Mouse (Mus musculus) macrophage (primary cell): ENCODE results near the gene Tfrc. TPM values are rescaled to one million over a fixed set of nuclear protein-coding genes. Genes with fewer than 3 reads are reported as not detected.

Experiments used
- H3K27ac ChIP-seq: fragments of 350-480 bp; formaldehyde crosslinking; 2 replicates; pipeline ENCODE4 v1.9.0; 2021
- H3K36me3 ChIP-seq: fragments of 350-480 bp; formaldehyde crosslinking; 2 replicates; pipeline ENCODE4 v1.9.0; 2021; ENCODE audit errors: inconsistent target
- H3K4me3 ChIP-seq: fragments of 350-480 bp; formaldehyde crosslinking; 2 replicates; pipeline ENCODE4 v1.9.0; 2021; ENCODE audit errors: inconsistent target
- H3K79me2 ChIP-seq: fragments of 350-480 bp; formaldehyde crosslinking; 2 replicates; pipeline ENCODE4 v1.9.0; 2021; ENCODE audit errors: inconsistent target
- WGBS: methylation state at CpG from one replicate; pipeline ENCODE4 v1.1.7; 2026; ENCODE audit warnings: inconsistent platforms; ENCODE audit not compliant: missing documents; 5-methylcytosine and 5-hydroxymethylcytosine counted together
- polyA plus RNA-seq: library from polyadenylated mRNA; stranded (reverse); fragments of 250-400 nt; gene quantifications from 3 replicates; pipeline ENCODE4 v1.2.4, GENCODE M21; 2018; ENCODE audit warnings: inconsistent platforms
- total RNA-seq, 78 experiments: library from RNA; depleted of rRNA; stranded (reverse); fragments of 250-400 nt; gene quantifications; 1 replicate in 9 of 78; 2 replicates in 24 of 78; 3 replicates in 43 of 78; 4 replicates in 2 of 78; pipeline ENCODE4 v1.2.4; 2018; ENCODE audit warnings: inconsistent platforms in 56 of 78

Gene Tfrc
- total RNA-seq (2018; cell fraction: chromatin; rRNA removed): 100 to 1,000 TPM in 19 of 26 experiments, 10 to 100 TPM in 7; 17.1 to 870 (median 238) TPM
- 1,000 to 10,000 TPM in 3 of 26 experiments, 100 to 1,000 TPM in 23; 115 to 1,267 (median 399) TPM for total RNA-seq (2018; cell fraction: cytosol; rRNA removed)
- total RNA-seq (2018; cell fraction: nucleus; rRNA removed): 1,000 to 10,000 TPM in 1 of 26 experiments, 100 to 1,000 TPM in 24, 10 to 100 TPM in 1; 68.9 to 1,011 (median 406) TPM
- polyA plus RNA-seq: 327 to 500 TPM (median 495 TPM) in 3 replicates

DNA sequence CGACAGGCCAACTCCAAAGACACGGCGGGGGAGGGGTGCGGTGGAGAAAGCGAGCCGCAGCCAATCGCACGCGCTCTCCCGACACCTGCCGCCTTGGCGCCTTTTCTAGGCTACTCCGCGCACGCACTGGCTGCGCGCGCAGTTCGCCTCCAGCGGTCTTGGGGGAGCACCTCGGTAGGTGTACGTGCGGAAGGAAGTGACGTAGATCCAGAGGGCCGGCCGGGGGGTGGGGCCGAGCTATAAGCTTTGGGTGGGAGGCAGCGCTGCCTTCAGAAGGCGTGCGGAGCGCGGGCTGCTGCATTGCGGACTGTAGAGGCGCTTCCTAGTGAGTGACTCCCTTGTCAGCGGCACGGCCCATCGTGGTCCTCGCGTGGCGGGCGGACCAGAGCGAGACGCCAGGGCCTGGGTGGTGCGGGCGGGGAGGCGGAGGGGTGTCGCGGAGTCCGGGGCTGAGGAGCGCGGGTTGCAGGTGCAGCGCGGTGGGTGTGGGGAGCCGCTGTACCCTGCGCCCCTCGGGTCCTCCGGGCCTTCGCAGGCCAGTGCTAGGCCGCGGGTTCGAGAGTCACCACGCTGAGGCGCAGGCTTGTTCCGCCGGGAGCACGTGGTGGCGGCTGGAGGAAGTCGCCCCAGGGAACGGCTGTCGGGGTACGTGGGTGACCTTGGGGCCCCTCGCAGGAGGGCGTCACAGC, at the start of gene Tfrc:
Gene Tfrc (plus strand): TSS at position 209 of the 689 bp plus-strand sequence.
- Histone ChIP-seq H3K4me3 (peak within 1 kb of the TSS; percentile 62), H3K36me3 (no peaks in the 10 kb centered on the region), H3K27ac (peak within 1 kb of the TSS; percentile 49), H3K79me2 (peaks cover 38% of the 10 kb centered on the region)
- under 1% methylated on average over 63 of the region's 73 CpGs for WGBS

- no peak overlapping the region for H3K4me3 ChIP-seq
- WGBS: 87% methylated on average over 4 of the region's 4 CpGs
- H3K27ac ChIP-seq: no peak overlapping the region
- no peaks in the 10 kb centered on the region for H3K79me2 ChIP-seq
- no peaks in the 10 kb centered on the region for H3K36me3 ChIP-seq
Measured at GRCm38 (mm10) chr16:32559493-32559892, 49.2 kb upstream of the Tfrc start.

DNA sequence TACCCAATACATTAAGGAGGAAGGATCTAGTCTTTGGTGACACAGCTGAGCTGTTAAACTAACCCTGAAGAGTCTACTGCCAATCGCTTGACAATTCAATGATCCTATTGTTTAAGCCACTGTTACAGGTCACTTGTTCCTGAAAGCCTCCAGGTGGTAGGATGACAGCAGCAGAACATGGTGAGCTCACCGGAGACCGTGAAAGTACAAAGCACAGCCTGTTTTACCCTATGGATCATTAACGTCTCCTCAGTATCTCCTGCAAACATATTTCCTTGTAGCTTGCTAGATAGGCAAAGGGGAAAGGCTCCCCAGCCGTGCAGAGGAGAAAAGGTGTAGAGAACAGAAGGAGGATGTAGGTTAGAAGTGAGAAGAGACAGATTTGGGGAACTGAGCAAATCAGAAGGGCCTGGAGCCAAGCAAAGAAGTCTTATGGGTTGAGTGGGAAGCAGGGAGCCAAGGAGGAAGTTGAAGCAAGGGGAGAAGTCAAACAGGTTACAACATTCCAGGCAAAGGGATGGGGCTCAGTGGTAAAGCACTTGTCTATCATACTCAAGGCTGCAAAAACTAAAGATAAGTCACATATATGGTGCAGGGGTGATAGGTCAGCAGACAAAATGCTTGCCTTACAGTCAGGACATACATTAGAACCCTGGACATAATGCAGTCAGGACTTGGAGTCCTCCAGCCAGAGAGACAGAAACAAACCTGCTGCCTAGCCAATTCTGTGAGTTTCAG, 45.5 kb upstream of the Tfrc start:
- H3K4me3 ChIP-seq: no peak overlapping the region

DNA sequence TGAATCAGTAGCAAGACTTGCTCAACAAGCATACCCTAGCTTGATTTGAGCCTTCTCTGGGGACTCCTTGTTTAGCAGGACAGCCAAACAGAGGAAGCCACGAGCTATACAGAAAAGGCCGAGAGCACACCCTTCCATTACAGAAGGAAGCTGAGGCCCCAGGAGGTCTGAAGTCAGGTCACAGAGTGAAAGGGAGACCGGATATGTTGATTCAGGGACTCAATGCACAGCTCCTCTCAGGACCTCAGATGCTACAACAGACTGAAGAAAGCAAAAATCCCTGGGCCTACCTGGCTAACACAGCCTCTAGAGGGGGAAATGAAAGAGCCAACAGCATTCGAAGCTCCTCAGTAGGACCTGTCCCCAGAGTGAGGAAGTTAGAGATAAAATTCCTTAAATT, 41.4 kb upstream of the Tfrc start:
- 60% methylated on average over 4 of the region's 4 CpGs for WGBS
- no peak overlapping the region for H3K4me3 ChIP-seq
- H3K36me3 ChIP-seq: no peaks in the 10 kb centered on the region
- peak overlapping the region; percentile 71; the same call in 1 of the 2 replicates for H3K27ac ChIP-seq
- H3K79me2 ChIP-seq: no peaks in the 10 kb centered on the region

More for the DNA sequence above, 45.5 kb upstream of the Tfrc start:
- Histone ChIP-seq H3K79me2 (no peaks in the 10 kb centered on the region), H3K36me3 (no peaks in the 10 kb centered on the region), H3K27ac (no peak overlapping the region)
- WGBS: 83% methylated on average over 5 of the region's 5 CpGs

GRCm38 (mm10) chr16:32568401-32568800, 40.3 kb upstream of the Tfrc start:
- H3K27ac ChIP-seq: peak overlapping the region; percentile 71
- WGBS: 76% methylated on average over 6 of the region's 6 CpGs
- H3K79me2 ChIP-seq: no peaks in the 10 kb centered on the region
- H3K4me3 ChIP-seq: no peak overlapping the region
- no peaks in the 10 kb centered on the region for H3K36me3 ChIP-seq

GRCm38 (mm10) chr16:32570042-32570441, 38.7 kb upstream of the Tfrc start:
- no peaks in the 10 kb centered on the region for H3K36me3 ChIP-seq
- H3K27ac ChIP-seq: no peak overlapping the region
- H3K4me3 ChIP-seq: no peak overlapping the region
- WGBS: 74% methylated on average over 3 of the region's 3 CpGs
- no peaks in the 10 kb centered on the region for H3K79me2 ChIP-seq

GRCm38 (mm10) chr16:32572528-32572927, 36.2 kb upstream of the Tfrc start:
- Histone ChIP-seq H3K27ac (no peak overlapping the region), H3K4me3 (no peak overlapping the region), H3K79me2 (no peaks in the 10 kb centered on the region), H3K36me3 (no peaks in the 10 kb centered on the region)
- 83% methylated on average over 4 of the region's 4 CpGs for WGBS

- Histone ChIP-seq H3K27ac (no peak overlapping the region), H3K79me2 (no peaks in the 10 kb centered on the region), H3K36me3 (no peaks in the 10 kb centered on the region), H3K4me3 (no peak overlapping the region)
- 94% methylated on average over 4 of the region's 4 CpGs for WGBS
Measured at GRCm38 (mm10) chr16:32586482-32586881, 22.2 kb upstream of the Tfrc start.

- Histone ChIP-seq H3K36me3 (no peaks in the 10 kb centered on the region), H3K4me3 (no peak overlapping the region), H3K79me2 (no peaks in the 10 kb centered on the region), H3K27ac (no peak overlapping the region)
- 94% methylated on average over 3 of the region's 3 CpGs for WGBS
Measured at GRCm38 (mm10) chr16:32588568-32588967, 20.2 kb upstream of the Tfrc start.

- H3K4me3 ChIP-seq: no peak overlapping the region
- no peak overlapping the region for H3K27ac ChIP-seq
- 94% methylated on average over 8 of the region's 8 CpGs for WGBS
- H3K79me2 ChIP-seq: no peaks in the 10 kb centered on the region
- H3K36me3 ChIP-seq: no peaks in the 10 kb centered on the region
Measured at GRCm38 (mm10) chr16:32591521-32591920, 17.2 kb upstream of the Tfrc start.

DNA sequence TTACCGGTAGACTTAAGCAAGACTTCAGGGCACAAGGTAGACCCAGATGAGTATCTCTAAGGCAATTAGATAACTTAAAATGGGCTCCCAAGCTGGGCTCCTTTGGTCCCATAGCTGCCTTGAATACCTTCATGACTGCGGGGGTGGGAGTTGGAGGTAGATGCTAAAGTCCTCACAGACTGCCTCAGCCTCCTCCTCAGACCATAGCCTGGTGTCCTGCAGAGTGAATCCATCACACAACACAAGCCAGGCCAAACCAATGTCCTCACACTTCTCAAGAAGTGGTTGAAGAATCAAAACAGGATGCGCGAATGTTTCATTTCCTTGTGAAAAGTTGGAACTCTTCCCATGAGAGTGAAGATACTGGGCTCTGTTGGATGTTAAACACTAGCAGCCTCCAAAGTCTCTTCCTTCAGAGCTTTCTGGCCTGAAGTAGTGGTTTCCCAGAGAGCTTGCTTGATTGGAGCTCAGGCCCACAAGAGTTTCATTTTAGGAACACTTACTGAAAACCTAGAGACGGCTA, 15.4 kb upstream of the Tfrc start:
- H3K27ac ChIP-seq: no peak overlapping the region
- 72% methylated on average over 5 of the region's 5 CpGs for WGBS
- H3K79me2 ChIP-seq: no peaks in the 10 kb centered on the region
- H3K36me3 ChIP-seq: no peaks in the 10 kb centered on the region
- no peak overlapping the region for H3K4me3 ChIP-seq

DNA sequence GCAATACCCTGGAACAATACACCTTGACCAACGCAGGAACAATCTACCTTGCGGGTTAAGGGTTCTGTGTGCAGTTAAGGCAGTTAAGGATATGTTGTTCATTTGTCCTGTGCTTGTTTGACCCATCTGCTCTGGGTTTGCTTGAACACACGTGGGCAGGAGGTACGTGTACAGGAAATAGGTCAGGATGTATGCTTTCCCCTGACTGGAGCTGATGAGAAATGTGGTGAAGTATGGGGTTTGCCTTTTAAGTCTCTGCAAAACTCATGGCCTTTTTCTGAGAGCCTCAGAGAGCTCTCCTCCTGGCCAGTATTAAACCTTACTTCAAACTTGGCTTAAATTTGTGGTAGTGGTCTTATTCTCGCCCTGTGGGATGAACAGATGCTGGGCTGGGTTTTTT, 14.8 kb upstream of the Tfrc start:
- 65% methylated on average over 5 of the region's 5 CpGs for WGBS
- H3K4me3 ChIP-seq: no peak overlapping the region
- no peaks in the 10 kb centered on the region for H3K36me3 ChIP-seq
- H3K79me2 ChIP-seq: no peaks in the 10 kb centered on the region
- no peak overlapping the region for H3K27ac ChIP-seq

DNA sequence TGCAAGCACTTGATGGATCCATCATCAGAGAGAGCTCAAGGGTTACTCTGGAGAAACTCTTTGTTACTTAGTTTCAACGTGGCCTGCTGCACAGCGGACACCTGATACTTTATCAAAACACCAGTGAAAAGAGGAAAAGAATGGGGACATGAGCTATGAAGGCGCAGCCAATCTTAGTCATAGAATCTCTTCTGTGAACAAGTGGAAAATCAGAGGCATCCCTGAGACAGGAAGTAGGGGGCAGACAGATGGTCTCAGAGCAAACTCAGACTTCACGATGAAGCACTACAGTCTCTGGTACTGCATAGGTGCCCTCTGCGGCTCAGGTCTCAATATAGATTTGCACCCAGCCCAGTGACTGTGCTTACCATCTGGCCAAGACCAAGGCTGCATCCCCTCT, 14.0 kb upstream of the Tfrc start:
- whole genome bisulfite sequencing: 78% methylated on average over 5 of the region's 5 CpGs
- Histone ChIP-seq H3K4me3 (no peak overlapping the region), H3K27ac (no peak overlapping the region), H3K79me2 (no peaks in the 10 kb centered on the region), H3K36me3 (no peaks in the 10 kb centered on the region)

- H3K79me2 ChIP-seq: no peaks in the 10 kb centered on the region
- no peaks in the 10 kb centered on the region for H3K36me3 ChIP-seq
- peak overlapping the region; percentile 10; the same call in 1 of the 2 replicates for H3K27ac ChIP-seq
- WGBS: 46% methylated on average over 9 of the region's 10 CpGs
- no peak overlapping the region for H3K4me3 ChIP-seq
Measured at GRCm38 (mm10) chr16:32595142-32595855, 13.4 kb upstream of the Tfrc start.
